Mouse (Mus musculus) bone marrow, adult 2 months (tissue): ENCODE measurements at regions not wholly inside any gene's neighbourhood (a gene's known extent, or its start where the extent isn't known, plus 50 kb on each side); places are given as distances from the start of the nearest gene placed in this dataset.
"Not testable (repeated sequence)": the region's sequence is repeated elsewhere in the genome, so short reads cannot be mapped to it uniquely, and the experiment has no call there.

ENCODE experiments used
- H3K27ac ChIP-seq: fragments of 200-500 bp; 2 replicates; pipeline ENCODE4 v1.5.1; 2012; ENCODE audit warnings: low read depth, mild to moderate bottlenecking, control low read depth, inconsistent platforms, low read length; ENCODE audit not compliant: control insufficient read depth, poor library complexity, insufficient read depth
- H3K4me1 ChIP-seq: fragments of 200-500 bp; 2 replicates; pipeline ENCODE4 v1.6.1; 2011; ENCODE audit warnings: low read length; ENCODE audit not compliant: control insufficient read depth, insufficient read depth
- H3K4me3 ChIP-seq: fragments of 200-500 bp; replicated peaks from 2 replicates; pipeline ENCODE3; 2011; ENCODE audit warnings: mild to moderate bottlenecking, low read depth, low read length, control low read depth; ENCODE audit not compliant: control insufficient read depth
- CTCF ChIP-seq: fragments of 200-500 bp; IDR thresholded peaks from 2 replicates; pipeline ENCODE4 v1.5.1; 2011; ENCODE audit warnings: low read length, control low read depth; ENCODE audit not compliant: control insufficient read depth, insufficient read depth
- POLR2A ChIP-seq: fragments of 200-500 bp; IDR thresholded peaks from 2 replicates; pipeline ENCODE4 v1.6.1; 2011; ENCODE audit warnings: low read depth, mild to moderate bottlenecking, control low read depth, low read length, borderline replicate concordance; ENCODE audit not compliant: control insufficient read depth
- WGBS: fragments of 180-500 bp; shearing (Covaris S2); methylation state at CpG from one replicate; pipeline ENCODE4 v1.1.7; 2018; 5-methylcytosine and 5-hydroxymethylcytosine counted together

GRCm38 (mm10) chr5:17125240-17125639 is 247.7 kb upstream of the Speer4f2 start:
- WGBS = 65% methylated on average over 2 of the region's 2 CpGs
- no peaks in the 10 kb centered on the region for H3K4me1 ChIP-seq
- no peak overlapping the region for H3K4me3 ChIP-seq
- no peak for TF ChIP-seq CTCF
- no peak for TF ChIP-seq POLR2A
- H3K27ac ChIP-seq = no peak overlapping the region

GRCm38 (mm10) chr5:17127501-17127900 is 245.5 kb upstream of the Speer4f2 start:
- H3K4me1 ChIP-seq = no peaks in the 10 kb centered on the region
- H3K4me3 ChIP-seq = no peak overlapping the region
- WGBS = 72% methylated on average over 4 of the region's 4 CpGs
- TF ChIP-seq CTCF = no peak
- TF ChIP-seq POLR2A = no peak
- no peak overlapping the region for H3K27ac ChIP-seq

GRCm38 (mm10) chr5:17135489-17135888 is 237.5 kb upstream of the Speer4f2 start:
- TF ChIP-seq POLR2A (no peak), CTCF (no peak)
- 80% methylated on average over 5 of the region's 5 CpGs for WGBS
- Histone ChIP-seq H3K4me3 (no peak overlapping the region), H3K4me1 (no peaks in the 10 kb centered on the region), H3K27ac (no peak overlapping the region)

- H3K4me1 ChIP-seq = no peaks in the 10 kb centered on the region
- TF ChIP-seq POLR2A (no peak), CTCF (no peak)
These were observed 231.4 kb upstream of the Speer4f2 start for GRCm38 (mm10) chr5:17141555-17141954.

GRCm38 (mm10) chr5:17174562-17174961 is 198.4 kb upstream of the Speer4f2 start:
- WGBS = 68% methylated on average over 2 of the region's 2 CpGs
- Histone ChIP-seq H3K4me3 (no peak overlapping the region), H3K27ac (no peak overlapping the region), H3K4me1 (no peaks in the 10 kb centered on the region)
- TF ChIP-seq CTCF (no peak), POLR2A (no peak)

More at GRCm38 (mm10) chr5:17141555-17141954, 231.4 kb upstream of the Speer4f2 start:
- Histone ChIP-seq H3K4me3 (no peak overlapping the region), H3K27ac (no peak overlapping the region)

GRCm38 (mm10) chr5:17176771-17177170 is 196.2 kb upstream of the Speer4f2 start:
- TF ChIP-seq CTCF = no peak
- no peak for TF ChIP-seq POLR2A
- Histone ChIP-seq H3K4me3 (no peak overlapping the region), H3K4me1 (no peaks in the 10 kb centered on the region), H3K27ac (no peak overlapping the region)
- 79% methylated on average over 9 of the region's 9 CpGs for WGBS

DNA sequence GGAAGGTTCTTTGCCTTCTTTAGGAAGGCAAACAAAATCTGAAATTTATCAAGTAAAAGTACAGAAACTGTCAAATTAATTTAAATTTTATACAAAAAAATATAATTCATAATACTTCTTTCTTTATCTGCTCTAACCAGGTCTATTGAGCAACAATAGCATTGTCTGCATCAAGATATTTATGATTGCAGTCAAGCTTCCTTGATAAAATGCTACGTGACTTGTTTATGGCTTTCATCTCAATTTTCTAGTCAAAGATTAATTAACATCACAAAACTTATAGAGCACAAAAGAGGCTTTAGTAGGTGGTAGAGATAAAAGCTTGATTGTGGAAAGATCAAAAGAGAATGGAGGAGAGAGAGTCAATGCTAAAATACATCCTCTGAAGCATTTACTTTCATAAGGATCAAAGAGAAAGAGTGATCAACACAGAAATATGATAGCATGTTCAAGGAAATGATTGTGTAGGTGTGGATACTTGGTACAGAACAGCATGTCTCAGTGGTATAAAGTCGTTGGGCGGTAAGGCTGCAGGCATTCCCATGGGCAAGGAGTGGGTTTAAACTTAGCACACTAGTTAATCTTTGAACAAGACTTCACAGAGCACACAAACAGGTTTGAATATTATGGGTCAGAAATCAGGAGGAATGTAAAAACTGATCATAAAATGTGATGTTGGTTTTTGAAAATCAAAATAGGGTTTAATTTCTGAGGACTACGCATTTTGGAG is 164.3 kb upstream of the Speer4f2 start:
- 72% methylated on average over 4 of the region's 4 CpGs for WGBS
- H3K27ac ChIP-seq = no peak overlapping the region
- H3K4me1 ChIP-seq = no peaks in the 10 kb centered on the region
- H3K4me3 ChIP-seq = no peak overlapping the region
- TF ChIP-seq CTCF (no peak), POLR2A (no peak)

DNA sequence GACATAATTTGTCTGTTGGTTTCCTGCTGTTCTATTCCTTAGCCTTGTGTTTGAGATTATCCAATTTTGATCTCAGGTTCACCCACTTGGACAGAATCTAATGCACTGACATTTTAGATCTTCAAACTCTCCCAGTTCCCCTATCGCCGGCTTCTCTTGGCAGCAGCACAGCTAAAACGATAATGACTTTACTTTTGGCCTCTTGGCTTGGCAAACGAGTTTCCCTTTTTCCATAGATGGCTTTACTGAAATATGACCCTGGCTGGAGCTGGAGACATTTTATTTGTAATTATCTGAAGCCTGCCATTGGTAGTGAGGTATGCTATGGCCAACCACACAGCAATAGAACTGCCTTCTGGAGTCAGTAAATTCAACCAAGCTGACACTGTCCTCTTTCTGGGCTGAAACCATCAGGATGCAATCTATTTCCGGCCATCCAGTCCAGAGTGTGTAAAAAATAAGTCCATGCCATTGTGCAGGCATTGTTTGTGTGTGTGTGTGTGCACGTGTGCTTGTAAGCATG is 162.2 kb upstream of the Speer4f2 start:
- no peak for TF ChIP-seq CTCF
- no peaks in the 10 kb centered on the region for H3K4me1 ChIP-seq
- H3K27ac ChIP-seq = no peak overlapping the region
- H3K4me3 ChIP-seq = no peak overlapping the region
- 66% methylated on average over 6 of the region's 6 CpGs for WGBS

DNA sequence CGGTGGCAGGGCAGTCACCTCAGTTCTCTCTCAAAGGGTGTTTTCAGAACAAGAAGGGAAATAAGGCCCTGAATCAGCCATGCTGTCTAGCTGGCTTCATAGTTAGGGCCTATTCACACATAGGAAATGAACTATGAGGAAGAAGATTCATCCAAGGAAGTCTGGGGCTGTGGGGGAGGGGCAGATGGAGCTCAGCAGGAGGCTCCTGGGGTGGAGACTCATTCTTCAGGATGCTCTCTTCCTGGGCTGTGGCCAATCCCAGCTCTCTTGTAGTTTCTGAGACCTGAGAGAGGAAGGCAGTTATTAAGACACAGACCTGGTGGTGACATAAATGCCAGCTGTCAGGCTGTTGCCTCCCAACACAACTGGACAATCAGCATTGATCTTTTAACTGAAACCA is 149.4 kb upstream of the Speer4f2 start:
- not testable (repeated sequence) for H3K27ac ChIP-seq, H3K4me1 ChIP-seq, H3K4me3 ChIP-seq
- WGBS = 52% methylated on average over 1 of the region's 1 CpGs
